In genomic region chr11:104549438-104550405, GRCm38 (mm10) we compare ENCODE assay signal across 8 mouse cellular contexts. TPM values are rescaled to one million over a fixed set of nuclear protein-coding genes. Genes with fewer than 3 reads are reported as not detected.
DNase-seq lines count a peak whose midpoint lies in the region; ATAC-seq and TF ChIP-seq lines count a peak whose summit lies in the region.

No protein-coding gene starts in this region.

- no peaks in the 10 kb centered on the region for H3K9me3 ChIP-seq in ES-E14 (ENCODE audit: control insufficient read depth, insufficient read depth, low read depth, low read length)
- no peaks in the 10 kb centered on the region for H3K9me3 ChIP-seq in embryonic facial prominence, embryonic 12.5 days
- no peaks in the 10 kb centered on the region for H3K9me3 ChIP-seq in heart, embryonic 16.5 days (replicated peaks; ENCODE audit: control insufficient read depth, low read length)
- H3K9me3 ChIP-seq in megakaryocyte, embryonic 14.5 days, result no peaks in the 10 kb centered on the region

- DNase-seq in A20 (ENCODE audit: low read depth, low spot score), result peak; percentile 71
- DNase-seq in ES-E14 (ENCODE audit: low read depth, low spot score), result peak; percentile 28
- DNase-seq in kidney, postnatal 36 days, result peak; percentile 68 to 85
- peak; percentile 17 for DNase-seq in right cerebral cortex, postnatal 25 days
- no peak for DNase-seq in layer of hippocampus, postnatal 36 days

- H3K4me3 ChIP-seq in ES-E14 (ENCODE audit: insufficient read depth in 1 of 2, low read depth in 1 of 2, low read length in 2 of 2, poor library complexity in 1 of 2, severe bottlenecking in 1 of 2), result peak overlapping the region; percentile 93 to 98
- H3K4me3 ChIP-seq in embryonic facial prominence, embryonic 12.5 days, result peak overlapping the region; percentile 92
- H3K4me3 ChIP-seq in heart, embryonic 16.5 days (ENCODE audit: low read length), result peak overlapping the region; percentile 98
- peak overlapping the region; percentile 98 for H3K4me3 ChIP-seq in megakaryocyte, embryonic 14.5 days (replicated peaks)

- H3K9ac ChIP-seq in ES-E14 (ENCODE audit: insufficient read depth, low read depth, low read length, poor library complexity, severe bottlenecking), result peak overlapping the region; percentile 99
- H3K9ac ChIP-seq in embryonic facial prominence, embryonic 12.5 days, result peak overlapping the region; percentile 98
- peak overlapping the region; percentile 100 for H3K9ac ChIP-seq in heart, embryonic 16.5 days (ENCODE audit: low read length)

- ATAC-seq in embryonic facial prominence, embryonic 12.5 days (ENCODE audit: insufficient number of reproducible peaks, insufficient read depth, low FRiP score, low TSS enrichment), result peak; percentile 80
- ATAC-seq in heart, embryonic 16.5 days (replicated peaks; ENCODE audit: extremely low read depth, insufficient read depth, low FRiP score), result peak; percentile 68

- H3K36me3 ChIP-seq in ES-E14 (ENCODE audit: control insufficient read depth, insufficient read depth, low read length, poor library complexity, severe bottlenecking), result no peaks in the 10 kb centered on the region
- H3K36me3 ChIP-seq in embryonic facial prominence, embryonic 12.5 days, result 0 out of 2 replicates have a peak, but pooled peaks cover 7% of the 10 kb centered on the region
- H3K36me3 ChIP-seq in heart, embryonic 16.5 days (ENCODE audit: control insufficient read depth, insufficient read depth), result no peaks in the 10 kb centered on the region
- H3K36me3 ChIP-seq in megakaryocyte, embryonic 14.5 days (replicated peaks; ENCODE audit: low read length), result peaks cover 28% of the 10 kb centered on the region

- H3K27me3 ChIP-seq in embryonic facial prominence, embryonic 12.5 days, result no peaks in the 10 kb centered on the region
- no peaks in the 10 kb centered on the region for H3K27me3 ChIP-seq in heart, embryonic 16.5 days (ENCODE audit: control insufficient read depth, insufficient read depth, low read length)
- no peaks in the 10 kb centered on the region for H3K27me3 ChIP-seq in megakaryocyte, embryonic 14.5 days (replicated peaks)

- peak overlapping the region; percentile 64 for H3K4me2 ChIP-seq in embryonic facial prominence, embryonic 12.5 days (replicated peaks)
- H3K4me2 ChIP-seq in heart, embryonic 16.5 days (ENCODE audit: low read depth, low read length), result peak overlapping the region; percentile 87

- peak overlapping the region; percentile 84 for H3K27ac ChIP-seq in ES-E14 (ENCODE audit: insufficient read depth, low read depth, low read length, poor library complexity, severe bottlenecking)
- peak overlapping the region; percentile 92 for H3K27ac ChIP-seq in embryonic facial prominence, embryonic 12.5 days
- H3K27ac ChIP-seq in heart, embryonic 16.5 days (ENCODE audit: low read length), result peak overlapping the region; percentile 95

- peaks cover 0 to 5% of the 10 kb centered on the region in 2 experiments; a peak in 2 of 4 replicates for H3K4me1 ChIP-seq in ES-E14 (ENCODE audit: control insufficient read depth in 2 of 2, insufficient read depth in 2 of 2, low read length in 2 of 2, poor library complexity in 1 of 2)
- peaks cover 10% of the 10 kb centered on the region; the same call in 1 of the 2 replicates for H3K4me1 ChIP-seq in embryonic facial prominence, embryonic 12.5 days
- H3K4me1 ChIP-seq in heart, embryonic 16.5 days (ENCODE audit: control insufficient read depth, insufficient read depth, low read length), result peaks cover 22% of the 10 kb centered on the region
- H3K4me1 ChIP-seq in megakaryocyte, embryonic 14.5 days, result peaks cover 52% of the 10 kb centered on the region

- WGBS in embryonic facial prominence, embryonic 12.5 days, result under 1% methylated on average over 53 of the region's 53 CpGs
- WGBS in heart, embryonic 16.5 days, result under 1% methylated on average over 53 of the region's 53 CpGs

- in situ Hi-C loops in ES-E14 (cut with MboI; ENCODE audit: low sequenced_read_pairs in 2 of 2, unreplicated experiment in 2 of 2), result no loop called here

TF ChIP-seq in ES-E14, 5 proteins besides CTCF, POLR2A, EP300 and RAD21:
- TF ChIP-seq HCFC1 (IDR thresholded peaks at IDR 0.05; ENCODE audit: borderline replicate concordance, insufficient read depth, low read length) (no peak), CHD2 (IDR thresholded peaks at IDR 0.05; ENCODE audit: low read depth, low read length) (0 out of 2 replicates have a peak, but pooled peaks have one; percentile 28)

RNA-seq across cellular contexts. Expression of gene Cdc27, which starts 0.7 kb away (rescaled TPM):
- total RNA-seq in ES-E14 (2012; rRNA removed), result 28.9 and 45.9 TPM in 2 replicates
- 48.5 and 52.1 TPM in 2 replicates for polyA plus RNA-seq in embryonic facial prominence, embryonic 12.5 days (2016; fragmentation: Nextera tagmentation; extraction: Ambion mirVana)
- 30.3 and 33.9 TPM in 2 replicates for polyA plus RNA-seq in heart, embryonic 16.5 days (2015; fragmentation: Nextera tagmentation; extraction: Ambion mirVana)
- polyA plus RNA-seq in megakaryocyte, embryonic 14.5 days (2012; ENCODE audit: insufficient read depth, low replicate concordance), result 2.5 TPM in 1 of 2 replicates, not detected in the other
- total RNA-seq in layer of hippocampus, postnatal 36 days (2021), result 10 to 100 TPM; 58.2 to 61.3 TPM

RNA-seq across cellular contexts. Expression of gene Myl4, which starts 0.7 kb away (rescaled TPM):
- 5.8 and 9.1 TPM in 2 replicates for total RNA-seq in ES-E14 (2012; rRNA removed)
- 25.6 and 35.4 TPM in 2 replicates for polyA plus RNA-seq in embryonic facial prominence, embryonic 12.5 days (2016; fragmentation: Nextera tagmentation; extraction: Ambion mirVana)
- polyA plus RNA-seq in heart, embryonic 16.5 days (2015; fragmentation: Nextera tagmentation; extraction: Ambion mirVana), result 1,596 and 1,841 TPM in 2 replicates
- polyA plus RNA-seq in megakaryocyte, embryonic 14.5 days (2012; ENCODE audit: insufficient read depth, low replicate concordance), result 0.86 TPM in 1 of 2 replicates, not detected in the other
- total RNA-seq in layer of hippocampus, postnatal 36 days (2021), result 1 to 10 TPM; 1.2 to 1.9 TPM

RNA-seq across cellular contexts. Expression of gene Itgb3, which starts 58.1 kb away (rescaled TPM):
- 4.9 and 7.7 TPM in 2 replicates for total RNA-seq in ES-E14 (2012; rRNA removed)
- polyA plus RNA-seq in embryonic facial prominence, embryonic 12.5 days (2016; fragmentation: Nextera tagmentation; extraction: Ambion mirVana), result 3.7 TPM in 2 replicates
- polyA plus RNA-seq in heart, embryonic 16.5 days (2015; fragmentation: Nextera tagmentation; extraction: Ambion mirVana), result 3.5 and 4.0 TPM in 2 replicates
- 123 and 181 TPM in 2 replicates for polyA plus RNA-seq in megakaryocyte, embryonic 14.5 days (2012; ENCODE audit: insufficient read depth, low replicate concordance)
- 1 to 10 TPM; 1.3 TPM for total RNA-seq in layer of hippocampus, postnatal 36 days (2021)

Comparison
In these comparisons a context has a peak if more than half of its experiments do, and no peak if none do; other contexts are left out.
1. DNase-seq: peak in A20 (single experiment), ES-E14 (single experiment), kidney, postnatal 36 days (2 of 2) and right cerebral cortex, postnatal 25 days (single experiment); none in layer of hippocampus, postnatal 36 days (0 of 2).
2. RNA of gene Myl4, which starts 0.7 kb away (polyA plus RNA-seq): 1,596 to 1,841 TPM in heart, embryonic 16.5 days; 25.6 to 35.4 TPM in embryonic facial prominence, embryonic 12.5 days and 0.86 TPM in megakaryocyte, embryonic 14.5 days; every median in the first group is over 10 times any median in the second.
3. RNA of gene Itgb3, which starts 58.1 kb away (polyA plus RNA-seq): 123 to 181 TPM in megakaryocyte, embryonic 14.5 days; 3.7 TPM in embryonic facial prominence, embryonic 12.5 days and 3.5 to 4.0 TPM in heart, embryonic 16.5 days; every median in the first group is over 10 times any median in the second.
4. Peak in every context shown above with its lines, with median percentiles within 50 percentile points of each other: H3K27ac ChIP-seq, H3K4me3 ChIP-seq and H3K9ac ChIP-seq.